Mouse (Mus musculus): Measurements from ENCODE around the gene Lrmda.

DNA sequence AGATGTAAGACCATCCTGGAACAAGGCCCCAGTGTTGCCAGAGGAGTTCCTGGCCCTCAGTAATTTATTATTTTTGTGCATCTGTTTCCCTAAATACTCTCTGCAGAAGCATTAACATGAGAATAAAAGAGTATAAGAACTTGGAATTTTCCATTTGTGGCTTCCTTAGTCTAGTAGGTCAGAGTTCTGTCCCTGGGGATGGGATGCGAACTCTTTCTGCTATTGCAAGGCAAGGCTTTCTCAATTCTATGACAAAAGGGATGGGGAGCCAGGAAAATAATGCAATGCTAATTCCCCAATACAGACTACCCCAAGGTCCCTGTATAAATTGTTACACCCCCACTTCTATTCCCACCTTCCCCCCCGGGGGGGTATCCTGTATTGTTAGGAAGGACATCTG, 829.6 kb downstream of the Lrmda start:
- TF ChIP-seq CTCF (IDR thresholded peaks at IDR 0.05; ENCODE audit: borderline replicate concordance, insufficient read depth, low read length) (no peak), POLR2A (IDR thresholded peaks at IDR 0.05; ENCODE audit: low read depth, low read length) (no peak)
